Mouse (Mus musculus): ENCODE data around the gene Park7. TPM values are rescaled to one million over a fixed set of nuclear protein-coding genes. Genes with fewer than 3 reads are reported as not detected.
A peak's percentile ranks its signal among the peaks of the same experiment; 100 is the strongest.

Park7 gene
- polyA plus RNA-seq, 2 experiments = 296 to 415 TPM

DNA sequence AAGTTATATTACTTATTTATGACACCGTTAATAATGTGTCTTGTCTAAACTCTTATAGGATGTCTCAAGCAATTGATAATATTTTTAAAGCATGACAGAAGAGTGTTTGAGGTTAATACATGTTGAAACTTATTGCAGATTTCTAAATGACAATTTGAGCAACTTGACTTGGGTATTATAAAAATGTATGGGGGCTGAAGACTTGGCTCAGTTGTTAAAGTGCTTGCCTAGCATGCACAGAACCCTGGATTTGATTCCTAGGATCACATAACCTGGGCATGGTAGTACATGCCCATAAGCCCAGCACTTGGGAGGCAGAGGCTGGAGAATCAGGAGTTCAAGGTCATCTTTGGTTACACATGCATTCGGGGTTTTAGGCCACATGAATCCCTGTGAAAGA lies 45.4 kb downstream of the Park7 start:
- H3K4me3 ChIP-seq (replicated peaks; ENCODE audit: low read length) = no peak overlapping the region
- TF ChIP-seq POLR2A (IDR thresholded peaks at IDR 0.05; ENCODE audit: borderline replicate concordance, extremely low read depth, insufficient read depth, insufficient read length) = no peak
- 75% methylated on average over 2 of the region's 2 CpGs for WGBS

GRCm38 (mm10) chr4:150868161-150868560 lies 46.1 kb downstream of the Park7 start:
- WGBS = 86% methylated on average over 6 of the region's 6 CpGs
- Histone ChIP-seq H3K9ac (ENCODE audit: low read depth, low read length, severe bottlenecking) (no peak overlapping the region), H3K4me1 (ENCODE audit: control insufficient read depth, insufficient read depth, low read length) (peaks cover 23% of the 10 kb centered on the region), H3K9me3 (ENCODE audit: control insufficient read depth, low read length) (no peaks in the 10 kb centered on the region), H3K36me3 (ENCODE audit: control insufficient read depth, insufficient read depth, low read length) (peaks cover 30% of the 10 kb centered on the region), H3K4me3 (replicated peaks; ENCODE audit: low read length) (no peak overlapping the region), H3K27ac (replicated peaks; ENCODE audit: low read depth, low read length) (no peak overlapping the region), H3K27me3 (ENCODE audit: control insufficient read depth, insufficient read depth, low read length) (no peaks in the 10 kb centered on the region), H3K4me2 (replicated peaks; ENCODE audit: low read depth, low read length, severe bottlenecking) (no peak overlapping the region)
- no peak for TF ChIP-seq POLR2A (IDR thresholded peaks at IDR 0.05; ENCODE audit: borderline replicate concordance, extremely low read depth, insufficient read depth, insufficient read length)
- DNase-seq (ENCODE audit: low spot score) (no peak), ATAC-seq (ENCODE audit: low FRiP score, low read depth) (no peak)

More for the DNA sequence above, 45.4 kb downstream of the Park7 start:
- H3K27me3 ChIP-seq (ENCODE audit: control insufficient read depth, insufficient read depth, low read length) = no peaks in the 10 kb centered on the region
- H3K9me3 ChIP-seq (ENCODE audit: control insufficient read depth, low read length) = no peaks in the 10 kb centered on the region
- no peak for ATAC-seq (ENCODE audit: low FRiP score, low read depth)
- H3K4me1 ChIP-seq (ENCODE audit: control insufficient read depth, insufficient read depth, low read length) = peaks cover 23% of the 10 kb centered on the region
- H3K9ac ChIP-seq (ENCODE audit: low read depth, low read length, severe bottlenecking) = no peak overlapping the region
- H3K27ac ChIP-seq (replicated peaks; ENCODE audit: low read depth, low read length) = no peak overlapping the region
- H3K36me3 ChIP-seq (ENCODE audit: control insufficient read depth, insufficient read depth, low read length) = peaks cover 30% of the 10 kb centered on the region
- no peak overlapping the region for H3K4me2 ChIP-seq (replicated peaks; ENCODE audit: low read depth, low read length, severe bottlenecking)
- no peak for DNase-seq (ENCODE audit: low spot score)

- Histone ChIP-seq H3K4me1 (ENCODE audit: control insufficient read depth, insufficient read depth, low read length) (peaks cover 12% of the 10 kb centered on the region), H3K9ac (ENCODE audit: low read depth, low read length, severe bottlenecking) (no peak overlapping the region)
Measured at GRCm38 (mm10) chr4:150866494-150866893, 47.7 kb downstream of the Park7 start.

GRCm38 (mm10) chr4:150866069-150866468 lies 48.2 kb downstream of the Park7 start:
- DNase-seq (ENCODE audit: low spot score) (no peak), ATAC-seq (ENCODE audit: low FRiP score, low read depth) (no peak)
- Histone ChIP-seq H3K4me1 (ENCODE audit: control insufficient read depth, insufficient read depth, low read length) (peaks cover 8% of the 10 kb centered on the region; the same call in 1 of the 2 replicates), H3K9ac (ENCODE audit: low read depth, low read length, severe bottlenecking) (no peak overlapping the region), H3K9me3 (ENCODE audit: control insufficient read depth, low read length) (no peaks in the 10 kb centered on the region), H3K36me3 (ENCODE audit: control insufficient read depth, insufficient read depth, low read length) (peaks cover 30% of the 10 kb centered on the region), H3K4me2 (replicated peaks; ENCODE audit: low read depth, low read length, severe bottlenecking) (no peak overlapping the region), H3K27me3 (ENCODE audit: control insufficient read depth, insufficient read depth, low read length) (no peaks in the 10 kb centered on the region), H3K27ac (replicated peaks; ENCODE audit: low read depth, low read length) (no peak overlapping the region), H3K4me3 (replicated peaks; ENCODE audit: low read length) (no peak overlapping the region)
- TF ChIP-seq POLR2A (IDR thresholded peaks at IDR 0.05; ENCODE audit: borderline replicate concordance, extremely low read depth, insufficient read depth, insufficient read length) = no peak
- WGBS = 90% methylated on average over 11 of the region's 11 CpGs

More at GRCm38 (mm10) chr4:150866494-150866893, 47.7 kb downstream of the Park7 start:
- Histone ChIP-seq H3K9me3 (ENCODE audit: control insufficient read depth, low read length) (no peaks in the 10 kb centered on the region), H3K27ac (replicated peaks; ENCODE audit: low read depth, low read length) (no peak overlapping the region), H3K4me2 (replicated peaks; ENCODE audit: low read depth, low read length, severe bottlenecking) (no peak overlapping the region), H3K36me3 (ENCODE audit: control insufficient read depth, insufficient read depth, low read length) (peaks cover 30% of the 10 kb centered on the region), H3K4me3 (replicated peaks; ENCODE audit: low read length) (no peak overlapping the region), H3K27me3 (ENCODE audit: control insufficient read depth, insufficient read depth, low read length) (no peaks in the 10 kb centered on the region)
- no peak for TF ChIP-seq POLR2A (IDR thresholded peaks at IDR 0.05; ENCODE audit: borderline replicate concordance, extremely low read depth, insufficient read depth, insufficient read length)
- ATAC-seq (ENCODE audit: low FRiP score, low read depth) (no peak), DNase-seq (ENCODE audit: low spot score) (no peak)
- 97% methylated on average over 12 of the region's 12 CpGs for WGBS

GRCm38 (mm10) chr4:150865371-150865770 lies 48.9 kb downstream of the Park7 start:
- Histone ChIP-seq H3K27ac (replicated peaks; ENCODE audit: low read depth, low read length) (no peak overlapping the region), H3K9me3 (ENCODE audit: control insufficient read depth, low read length) (no peaks in the 10 kb centered on the region), H3K36me3 (ENCODE audit: control insufficient read depth, insufficient read depth, low read length) (peaks cover 30% of the 10 kb centered on the region), H3K9ac (ENCODE audit: low read depth, low read length, severe bottlenecking) (no peak overlapping the region), H3K4me2 (replicated peaks; ENCODE audit: low read depth, low read length, severe bottlenecking) (no peak overlapping the region), H3K4me3 (replicated peaks; ENCODE audit: low read length) (no peak overlapping the region), H3K4me1 (ENCODE audit: control insufficient read depth, insufficient read depth, low read length) (peaks cover 2% of the 10 kb centered on the region; the same call in 1 of the 2 replicates), H3K27me3 (ENCODE audit: control insufficient read depth, insufficient read depth, low read length) (no peaks in the 10 kb centered on the region)
- DNase-seq (ENCODE audit: low spot score) (peak; percentile 75), ATAC-seq (ENCODE audit: low FRiP score, low read depth) (no peak)
- TF ChIP-seq POLR2A (IDR thresholded peaks at IDR 0.05; ENCODE audit: borderline replicate concordance, extremely low read depth, insufficient read depth, insufficient read length) = no peak
